Mouse (Mus musculus) testis, adult 2 months (tissue): ENCODE data around the gene Fap. TPM values are rescaled to one million over a fixed set of nuclear protein-coding genes. Genes with fewer than 3 reads are reported as not detected.

ENCODE experiments used
- H3K27ac ChIP-seq: fragments of 200-500 bp; 2 replicates; pipeline ENCODE4 v1.5.1; 2012; ENCODE audit warnings: low read depth, low read length; ENCODE audit not compliant: control insufficient read depth, insufficient read depth
- H3K27me3 ChIP-seq: fragments of 200-500 bp; 2 replicates; pipeline ENCODE4 v1.6.1; 2012; ENCODE audit warnings: mild to moderate bottlenecking, low read length, moderate library complexity; ENCODE audit not compliant: control insufficient read depth, insufficient read depth
- H3K36me3 ChIP-seq: fragments of 200-500 bp; 2 replicates; pipeline ENCODE4 v1.6.1; 2012; ENCODE audit warnings: mild to moderate bottlenecking, low read length; ENCODE audit not compliant: control insufficient read depth, insufficient read depth
- H3K4me1 ChIP-seq: fragments of 200-500 bp; 2 replicates; pipeline ENCODE4 v1.6.1; 2012; ENCODE audit warnings: low read length; ENCODE audit not compliant: control insufficient read depth, insufficient read depth
- H3K4me3 ChIP-seq: fragments of 200-500 bp; 2 replicates; pipeline ENCODE4 v1.5.1; 2012; ENCODE audit warnings: low read depth, mild to moderate bottlenecking, low read length, moderate library complexity, mixed read lengths; ENCODE audit not compliant: control insufficient read depth
- CTCF ChIP-seq: fragments of 200-500 bp; IDR thresholded peaks from 2 replicates; pipeline ENCODE4 v1.5.1; 2012; ENCODE audit warnings: low read depth, mild to moderate bottlenecking, inconsistent platforms, low read length, moderate library complexity; ENCODE audit not compliant: control insufficient read depth, insufficient read depth, insufficient replicate concordance
- POLR2A ChIP-seq: fragments of 200-500 bp; IDR thresholded peaks from 2 replicates; pipeline ENCODE4 v1.6.1; 2012; ENCODE audit warnings: low read depth, mild to moderate bottlenecking, inconsistent platforms, low read length, moderate library complexity; ENCODE audit not compliant: control insufficient read depth
- polyA plus RNA-seq: library from polyadenylated mRNA; depleted of rRNA; stranded (reverse); fragments of >200 nt; gene quantifications from 2 replicates; pipeline ENCODE4 v1.2.3, GENCODE M21; 2012; rRNA removed

The Fap gene
- polyA plus RNA-seq, 1 experiment = not detected

- TF ChIP-seq POLR2A (no peak), CTCF (no peak)
- Histone ChIP-seq H3K4me1 (no peaks in the 10 kb centered on the region; the same call in 1 of the 2 replicates), H3K36me3 (no peaks in the 10 kb centered on the region), H3K27me3 (no peaks in the 10 kb centered on the region), H3K27ac (no peak overlapping the region), H3K4me3 (no peak overlapping the region)
Measured at GRCm38 (mm10) chr2:62460231-62460710, 113.6 kb downstream of the Fap start.

GRCm38 (mm10) chr2:62459241-62460174 is 114.4 kb downstream of the Fap start:
- Histone ChIP-seq H3K4me1 (no peaks in the 10 kb centered on the region; the same call in 1 of the 2 replicates), H3K4me3 (no peak overlapping the region), H3K27ac (no peak overlapping the region), H3K27me3 (no peaks in the 10 kb centered on the region), H3K36me3 (no peaks in the 10 kb centered on the region)
- no peak for TF ChIP-seq POLR2A
- no peak for TF ChIP-seq CTCF

- Histone ChIP-seq H3K4me3 (no peak overlapping the region), H3K36me3 (no peaks in the 10 kb centered on the region), H3K27me3 (no peaks in the 10 kb centered on the region), H3K4me1 (no peaks in the 10 kb centered on the region; the same call in 1 of the 2 replicates), H3K27ac (no peak overlapping the region)
- no peak for TF ChIP-seq CTCF
- TF ChIP-seq POLR2A = no peak
Measured at GRCm38 (mm10) chr2:62458070-62458469, 115.8 kb downstream of the Fap start.

- no peak overlapping the region for H3K4me3 ChIP-seq
Measured at GRCm38 (mm10) chr2:62454991-62455390, 118.9 kb downstream of the Fap start.

GRCm38 (mm10) chr2:62454033-62454432 is 119.8 kb downstream of the Fap start:
- Histone ChIP-seq H3K4me1 (no peaks in the 10 kb centered on the region; the same call in 1 of the 2 replicates), H3K36me3 (no peaks in the 10 kb centered on the region), H3K4me3 (no peak overlapping the region), H3K27me3 (no peaks in the 10 kb centered on the region), H3K27ac (no peak overlapping the region)
- TF ChIP-seq CTCF (no peak), POLR2A (no peak)

More at GRCm38 (mm10) chr2:62454991-62455390, 118.9 kb downstream of the Fap start:
- H3K4me1 ChIP-seq = no peaks in the 10 kb centered on the region; the same call in 1 of the 2 replicates
- H3K36me3 ChIP-seq = no peaks in the 10 kb centered on the region
- no peaks in the 10 kb centered on the region for H3K27me3 ChIP-seq
- no peak for TF ChIP-seq POLR2A
- TF ChIP-seq CTCF = no peak
- no peak overlapping the region for H3K27ac ChIP-seq

Other genes starting within 250 kb of the Fap start
- 0.25 and 0.84 TPM in 2 replicates for gene Dpp4, start 161.8 kb downstream of the Fap start, polyA plus RNA-seq
- not detected in 2 replicates for gene Gcg, start 90.4 kb downstream of the Fap start, polyA plus RNA-seq
- gene Ifih1, start 72.2 kb upstream of the Fap start, polyA plus RNA-seq = 0.26 and 0.31 TPM in 2 replicates
- 20.5 and 26.4 TPM in 2 replicates for gene Gca, start 90.2 kb upstream of the Fap start, polyA plus RNA-seq